Mouse (Mus musculus) limb, embryonic 15.5 days (tissue): ENCODE measurements at regions not wholly inside any gene's neighbourhood (a gene's known extent, or its start where the extent isn't known, plus 50 kb on each side); places are given as distances from the start of the nearest gene placed in this dataset.
A peak's percentile ranks its signal among the peaks of the same experiment; 100 is the strongest.

Experiments used
- ATAC-seq: fragments of 200-750 bp; cut with Nextera tagmentation; 2 replicates; pipeline ENCODE4 v1.8.0; 2017; ENCODE audit warnings: low read depth, moderate TSS enrichment; ENCODE audit not compliant: insufficient number of reproducible peaks, low FRiP score, low TSS enrichment
- H3K27ac ChIP-seq: fragments of 300-500 bp; sonication (generic); 2 replicates; pipeline ENCODE4 v1.5.1; 2015; ENCODE audit warnings: moderate library complexity, mild to moderate bottlenecking, inconsistent platforms
- H3K27me3 ChIP-seq: fragments of 300-500 bp; sonication (generic); 2 replicates; pipeline ENCODE4 v1.6.1; 2015; ENCODE audit warnings: inconsistent platforms
- H3K36me3 ChIP-seq: fragments of 300-500 bp; sonication (generic); 2 replicates; pipeline ENCODE4 v1.6.1; 2015; ENCODE audit warnings: inconsistent platforms
- H3K4me1 ChIP-seq: fragments of 300-500 bp; sonication (generic); 2 replicates; pipeline ENCODE4 v1.6.1; 2015; ENCODE audit warnings: inconsistent platforms
- H3K4me2 ChIP-seq: fragments of 300-500 bp; sonication (generic); 2 replicates; pipeline ENCODE4 v1.6.1; 2015; ENCODE audit warnings: mild to moderate bottlenecking, inconsistent platforms
- H3K4me3 ChIP-seq: fragments of 300-500 bp; sonication (generic); 2 replicates; pipeline ENCODE4 v1.5.1; 2015; ENCODE audit warnings: mild to moderate bottlenecking, inconsistent platforms
- H3K9ac ChIP-seq: fragments of 300-500 bp; sonication (generic); 2 replicates; pipeline ENCODE4 v1.6.1; 2015; ENCODE audit warnings: inconsistent platforms
- H3K9me3 ChIP-seq: fragments of 300-500 bp; sonication (generic); 2 replicates; pipeline ENCODE4 v1.6.1; 2016; ENCODE audit warnings: inconsistent platforms
- WGBS: fragments of 180-500 bp; shearing (Covaris S2); methylation state at CpG from one replicate; pipeline ENCODE4 v1.1.7; 2015; 5-methylcytosine and 5-hydroxymethylcytosine counted together

DNA sequence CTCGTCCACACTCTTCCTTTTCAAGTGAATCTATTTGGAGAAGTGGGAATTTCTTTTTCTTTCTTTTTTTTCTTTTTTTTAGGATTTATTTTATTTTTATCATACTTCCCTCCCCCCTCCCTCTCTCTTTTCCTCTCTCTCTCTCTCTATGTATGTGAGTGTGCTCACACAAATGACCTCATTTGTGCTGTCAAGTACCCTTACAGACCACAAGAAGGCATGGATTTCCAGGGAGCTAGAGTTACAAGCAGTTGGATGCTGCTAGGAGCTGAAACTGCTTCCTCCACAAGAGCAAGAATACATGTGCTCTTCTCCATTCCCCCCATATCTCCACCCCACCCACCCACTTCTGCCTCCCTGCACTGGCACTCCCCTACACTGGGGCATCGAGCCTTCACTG is 94.6 kb upstream of the Man2a1 start:
- Histone ChIP-seq H3K27ac (no peak overlapping the region), H3K4me3 (no peak overlapping the region), H3K36me3 (no peaks in the 10 kb centered on the region), H3K27me3 (no peaks in the 10 kb centered on the region), H3K9me3 (no peaks in the 10 kb centered on the region), H3K4me2 (no peak overlapping the region), H3K9ac (no peak overlapping the region), H3K4me1 (no peaks in the 10 kb centered on the region)
- no peak for ATAC-seq
- 90% methylated on average over 2 of the region's 2 CpGs for WGBS

DNA sequence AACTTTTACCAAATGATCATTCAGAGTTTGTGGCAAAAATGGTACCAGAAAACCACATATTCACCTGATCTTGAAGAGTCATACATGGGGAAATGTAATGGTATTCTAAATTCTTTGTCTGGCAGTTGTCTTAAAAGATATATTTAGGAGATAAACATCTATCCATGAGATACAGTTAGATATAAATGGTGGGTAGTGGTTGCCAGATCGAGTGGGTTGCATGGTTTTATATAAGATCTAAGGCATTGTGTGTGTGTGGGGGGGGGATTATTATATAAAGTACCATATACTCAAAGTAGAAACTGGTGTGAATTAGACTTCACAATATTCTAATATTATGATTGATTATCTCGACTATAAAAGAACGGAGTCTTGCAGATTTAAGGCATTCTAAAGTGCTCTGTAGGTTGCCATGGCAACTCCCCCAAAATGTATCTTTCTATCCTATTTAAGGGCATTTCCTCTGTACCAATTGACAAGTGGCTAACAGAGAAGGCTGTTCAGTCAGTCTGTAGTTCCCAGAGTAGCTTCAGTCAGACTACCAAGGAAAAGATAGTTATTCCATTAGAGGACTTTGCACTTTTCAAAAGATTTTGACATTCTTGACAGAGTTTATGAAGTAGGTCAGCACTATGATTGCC is 89.3 kb upstream of the Man2a1 start:
- Histone ChIP-seq H3K27me3 (no peaks in the 10 kb centered on the region), H3K4me3 (no peak overlapping the region), H3K36me3 (no peaks in the 10 kb centered on the region), H3K4me1 (no peaks in the 10 kb centered on the region), H3K4me2 (no peak overlapping the region), H3K27ac (no peak overlapping the region), H3K9me3 (no peaks in the 10 kb centered on the region), H3K9ac (no peak overlapping the region)
- no peak for ATAC-seq
- 86% methylated on average over 3 of the region's 3 CpGs for WGBS

DNA sequence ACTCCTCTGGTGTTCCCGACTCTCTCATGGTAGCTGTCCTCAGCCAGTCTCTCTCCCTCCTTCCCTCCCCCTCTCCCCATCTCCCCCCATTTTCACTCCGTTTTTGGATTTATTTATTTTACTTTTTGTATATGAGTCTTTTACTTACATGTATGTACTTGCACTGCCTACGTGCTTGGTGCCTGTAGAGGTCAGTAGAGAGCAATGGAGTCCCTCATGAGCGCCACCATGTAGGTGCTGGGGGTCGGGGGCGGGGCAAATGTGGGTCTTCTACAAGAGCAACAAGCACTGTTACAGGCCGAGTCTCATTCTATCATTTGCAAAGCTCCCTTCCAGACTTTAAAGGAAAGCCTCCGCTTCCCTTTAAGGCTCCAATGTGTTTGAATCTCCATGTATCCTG is 78.3 kb upstream of the Man2a1 start:
- no peaks in the 10 kb centered on the region for H3K4me1 ChIP-seq
- no peaks in the 10 kb centered on the region for H3K36me3 ChIP-seq
- H3K27ac ChIP-seq: no peak overlapping the region
- ATAC-seq: no peak
- H3K4me2 ChIP-seq: no peak overlapping the region
- H3K9ac ChIP-seq: no peak overlapping the region
- no peaks in the 10 kb centered on the region for H3K27me3 ChIP-seq
- H3K4me3 ChIP-seq: no peak overlapping the region
- no peaks in the 10 kb centered on the region for H3K9me3 ChIP-seq
- WGBS: 69% methylated on average over 8 of the region's 8 CpGs

DNA sequence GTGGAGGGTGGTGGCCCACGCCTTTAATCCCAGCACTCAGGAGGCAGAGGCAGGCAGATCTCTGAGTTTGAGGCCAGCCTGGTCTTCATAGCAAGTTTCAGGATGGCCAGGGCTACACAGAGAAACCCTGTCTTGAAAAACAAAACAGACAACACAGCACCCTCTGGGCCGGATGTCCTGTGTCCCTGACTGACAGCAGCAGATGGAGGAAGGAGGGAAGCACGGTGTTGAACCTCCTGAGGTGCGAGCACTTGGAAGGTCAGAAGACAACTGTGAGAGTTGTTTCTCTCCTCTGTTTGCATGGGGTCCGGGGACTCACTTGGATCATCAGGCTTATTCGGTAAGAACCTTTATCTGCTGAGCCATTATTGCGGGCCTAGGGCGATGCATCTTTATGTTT is 76.6 kb upstream of the Man2a1 start:
- Histone ChIP-seq H3K27ac (no peak overlapping the region), H3K4me1 (no peaks in the 10 kb centered on the region), H3K4me3 (no peak overlapping the region), H3K9ac (no peak overlapping the region), H3K36me3 (no peaks in the 10 kb centered on the region), H3K4me2 (no peak overlapping the region), H3K27me3 (no peaks in the 10 kb centered on the region), H3K9me3 (no peaks in the 10 kb centered on the region)
- 90% methylated on average over 8 of the region's 8 CpGs for WGBS
- no peak for ATAC-seq

DNA sequence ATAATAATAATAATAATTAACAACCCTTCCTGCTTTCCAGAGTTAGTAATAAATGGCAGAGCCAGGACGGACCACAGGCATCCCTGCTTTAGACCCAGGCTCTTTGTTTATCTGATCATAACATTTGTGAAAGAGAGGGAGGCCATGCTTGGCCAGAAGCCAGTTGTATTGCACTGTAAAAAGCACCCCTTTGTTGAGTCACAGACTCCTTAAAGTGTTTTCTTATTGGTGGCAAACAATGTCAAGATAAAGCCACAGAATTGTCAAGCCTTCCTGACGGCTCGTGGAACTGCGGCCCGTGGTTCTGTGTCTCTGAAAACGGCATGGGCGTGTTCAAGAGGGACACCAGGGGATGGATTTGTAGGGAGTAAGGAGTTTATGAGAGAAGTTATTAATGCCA is 72.7 kb upstream of the Man2a1 start:
- H3K4me2 ChIP-seq: no peak overlapping the region
- no peak overlapping the region for H3K4me3 ChIP-seq
- no peak overlapping the region for H3K27ac ChIP-seq
- no peaks in the 10 kb centered on the region for H3K4me1 ChIP-seq
- no peaks in the 10 kb centered on the region for H3K36me3 ChIP-seq
- ATAC-seq: no peak
- H3K27me3 ChIP-seq: no peaks in the 10 kb centered on the region
- no peaks in the 10 kb centered on the region for H3K9me3 ChIP-seq
- 71% methylated on average over 7 of the region's 7 CpGs for WGBS
- H3K9ac ChIP-seq: no peak overlapping the region

DNA sequence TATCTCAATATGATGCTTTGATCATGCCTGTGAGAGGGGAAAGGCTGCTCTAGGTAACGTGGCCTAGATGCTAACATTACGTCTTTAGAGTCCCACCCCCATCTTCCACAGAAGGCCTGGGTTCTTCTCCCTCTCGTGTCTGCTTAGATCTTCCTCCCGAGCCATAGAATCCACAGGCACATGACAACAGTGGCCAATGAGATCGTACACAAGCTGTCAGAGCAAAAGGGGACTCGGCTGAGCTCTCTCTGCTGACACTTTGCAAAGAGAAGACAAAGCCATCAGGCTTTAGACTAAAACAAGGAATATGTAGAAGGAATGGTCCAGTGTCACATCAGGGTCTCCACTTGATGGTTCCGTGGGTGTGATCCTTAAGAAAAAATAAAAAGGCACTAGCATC is 72.1 kb upstream of the Man2a1 start:
- no peak overlapping the region for H3K4me2 ChIP-seq
- 89% methylated on average over 7 of the region's 7 CpGs for WGBS
- no peaks in the 10 kb centered on the region for H3K9me3 ChIP-seq

DNA sequence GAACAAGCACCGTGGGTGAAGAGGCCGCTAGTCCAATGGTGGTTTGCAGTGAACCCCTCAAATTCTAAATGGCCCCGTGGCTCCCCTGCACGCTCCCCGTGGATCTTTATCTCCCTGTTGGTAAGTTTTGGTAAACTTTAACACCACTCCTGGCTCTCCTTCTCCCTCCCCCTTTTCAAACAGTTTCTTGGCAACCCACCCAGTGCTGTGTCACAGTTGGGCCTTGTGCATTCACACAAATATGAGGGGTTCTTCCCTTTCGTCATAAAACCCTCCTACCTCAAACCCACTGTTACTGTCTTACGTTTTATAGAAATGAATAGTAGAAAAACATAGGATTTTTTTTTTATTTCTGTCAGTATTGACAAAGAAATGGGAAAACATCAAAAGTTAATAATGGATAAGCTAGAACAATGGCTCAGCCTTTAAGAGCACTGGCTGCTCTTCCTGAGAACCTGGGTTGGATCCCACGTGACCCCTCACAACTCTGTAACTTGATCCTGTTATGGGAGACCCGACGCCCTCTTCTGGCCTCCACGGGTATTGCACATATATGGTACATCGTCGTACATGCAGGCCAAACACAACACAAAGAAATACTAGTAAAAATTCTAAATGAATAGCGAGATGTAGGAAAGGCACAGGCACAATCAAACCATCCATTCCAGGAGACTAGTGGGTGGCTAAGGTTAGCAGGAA is 71.1 kb upstream of the Man2a1 start:
- H3K27me3 ChIP-seq: no peaks in the 10 kb centered on the region
- no peaks in the 10 kb centered on the region for H3K4me1 ChIP-seq
- no peaks in the 10 kb centered on the region for H3K9me3 ChIP-seq
- WGBS: 83% methylated on average over 14 of the region's 14 CpGs
- no peak overlapping the region for H3K4me3 ChIP-seq
- H3K27ac ChIP-seq: no peak overlapping the region
- H3K4me2 ChIP-seq: no peak overlapping the region
- no peak for ATAC-seq
- H3K36me3 ChIP-seq: no peaks in the 10 kb centered on the region
- H3K9ac ChIP-seq: no peak overlapping the region

More for the DNA sequence above, 72.1 kb upstream of the Man2a1 start:
- Histone ChIP-seq H3K27ac (no peak overlapping the region), H3K27me3 (no peaks in the 10 kb centered on the region), H3K9ac (no peak overlapping the region), H3K4me1 (no peaks in the 10 kb centered on the region), H3K36me3 (no peaks in the 10 kb centered on the region), H3K4me3 (no peak overlapping the region)
- ATAC-seq: no peak

DNA sequence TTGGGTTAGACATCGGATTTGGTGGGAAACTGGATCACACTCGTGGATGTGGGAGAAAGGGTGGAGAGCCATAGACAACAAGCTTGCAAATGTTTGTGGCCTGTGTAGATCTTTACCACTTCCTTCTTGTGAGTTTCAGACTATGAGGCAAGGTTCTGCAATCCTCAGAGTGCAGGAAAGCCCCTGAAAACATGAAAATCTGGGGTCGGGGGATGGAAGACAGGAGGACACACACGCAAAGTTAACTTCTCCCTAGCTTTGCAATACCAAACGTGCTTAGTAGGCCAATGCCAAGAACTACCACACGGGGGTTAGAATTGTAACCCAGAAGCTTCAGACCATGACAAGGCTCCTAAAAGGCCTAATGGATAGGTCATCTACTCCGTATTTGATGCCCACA is 69.4 kb upstream of the Man2a1 start:
- H3K4me1 ChIP-seq: no peaks in the 10 kb centered on the region
- H3K27ac ChIP-seq: no peak overlapping the region
- no peak overlapping the region for H3K9ac ChIP-seq
- WGBS: 86% methylated on average over 7 of the region's 7 CpGs
- ATAC-seq: no peak
- no peak overlapping the region for H3K4me2 ChIP-seq
- H3K36me3 ChIP-seq: no peaks in the 10 kb centered on the region
- H3K4me3 ChIP-seq: no peak overlapping the region
- H3K9me3 ChIP-seq: no peaks in the 10 kb centered on the region
- H3K27me3 ChIP-seq: no peaks in the 10 kb centered on the region

DNA sequence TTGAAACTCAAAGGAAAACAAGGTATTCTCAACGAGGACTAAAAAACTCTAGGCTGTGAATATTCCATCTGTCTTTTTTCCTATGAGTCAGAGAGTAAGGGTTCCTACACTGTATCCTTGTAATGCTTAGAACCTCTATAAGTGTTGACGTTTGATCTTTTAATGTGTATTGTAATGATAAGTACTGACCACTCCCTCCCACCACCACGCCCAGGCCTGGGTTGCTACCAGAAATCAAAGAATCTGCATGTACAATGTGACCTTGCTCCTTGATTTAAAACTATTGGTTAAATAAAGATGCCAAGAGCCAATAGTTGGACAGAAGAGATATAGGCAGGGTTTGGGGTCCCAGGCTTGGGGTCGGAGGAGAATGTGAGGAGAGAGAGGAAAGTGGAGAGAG is 66.2 kb upstream of the Man2a1 start:
- Histone ChIP-seq H3K27ac (no peak overlapping the region), H3K4me1 (no peaks in the 10 kb centered on the region), H3K4me2 (no peak overlapping the region), H3K9ac (no peak overlapping the region), H3K9me3 (no peaks in the 10 kb centered on the region), H3K27me3 (no peaks in the 10 kb centered on the region), H3K36me3 (no peaks in the 10 kb centered on the region), H3K4me3 (no peak overlapping the region)
- WGBS: 81% methylated on average over 4 of the region's 4 CpGs
- ATAC-seq: no peak

DNA sequence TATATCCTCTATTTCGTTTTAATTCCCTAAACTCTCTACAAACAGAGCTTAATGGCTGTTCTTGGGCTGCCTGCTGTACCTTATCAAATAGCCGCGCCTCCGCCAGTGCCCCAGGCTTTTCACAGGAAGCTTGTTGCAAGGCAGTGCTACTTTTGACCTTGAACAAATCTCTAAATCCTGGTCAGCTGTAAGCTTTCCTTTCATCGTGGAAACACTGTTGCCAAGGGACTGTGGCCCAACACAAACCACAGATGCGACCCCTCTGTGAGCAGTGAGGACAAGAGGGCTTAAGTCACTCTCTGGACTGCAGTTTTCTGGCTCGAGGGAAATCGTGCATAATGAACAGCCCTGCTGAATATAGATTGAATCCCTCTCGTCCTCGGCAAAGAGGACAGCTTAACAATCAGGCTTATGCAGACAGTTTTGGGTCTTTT is 62.0 kb upstream of the Man2a1 start:
- 25% methylated on average over 10 of the region's 10 CpGs for WGBS
- Histone ChIP-seq H3K27ac (no peak overlapping the region), H3K36me3 (no peaks in the 10 kb centered on the region), H3K9ac (no peak overlapping the region), H3K4me3 (no peak overlapping the region), H3K4me1 (no peaks in the 10 kb centered on the region), H3K9me3 (no peaks in the 10 kb centered on the region), H3K4me2 (no peak overlapping the region), H3K27me3 (no peaks in the 10 kb centered on the region)
- ATAC-seq: peak; percentile 48; the same call in 1 of the 2 replicates

DNA sequence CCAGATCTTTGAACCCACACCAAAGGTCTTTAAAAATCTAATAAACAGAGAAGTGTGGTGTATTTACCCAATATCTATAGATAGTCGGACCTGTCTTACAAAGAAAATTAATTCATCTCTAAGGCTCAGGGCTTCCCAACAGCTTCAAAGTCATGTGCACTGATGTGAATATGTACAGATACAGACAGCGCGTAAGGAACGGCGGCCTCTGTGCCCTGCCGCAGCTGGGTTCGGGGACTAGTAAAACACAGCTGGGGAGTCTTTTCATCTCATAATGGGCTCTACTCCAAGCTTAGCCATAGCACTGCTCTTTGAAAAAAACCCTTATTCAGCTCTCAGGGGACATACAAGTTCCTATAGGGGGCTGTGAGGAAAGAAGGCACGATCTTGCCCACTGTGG is 60.1 kb upstream of the Man2a1 start:
- Histone ChIP-seq H3K27me3 (no peaks in the 10 kb centered on the region), H3K4me3 (no peak overlapping the region), H3K27ac (no peak overlapping the region), H3K4me2 (no peak overlapping the region), H3K9ac (no peak overlapping the region), H3K4me1 (no peaks in the 10 kb centered on the region), H3K9me3 (no peaks in the 10 kb centered on the region), H3K36me3 (no peaks in the 10 kb centered on the region)
- 57% methylated on average over 8 of the region's 8 CpGs for WGBS
- ATAC-seq: no peak

DNA sequence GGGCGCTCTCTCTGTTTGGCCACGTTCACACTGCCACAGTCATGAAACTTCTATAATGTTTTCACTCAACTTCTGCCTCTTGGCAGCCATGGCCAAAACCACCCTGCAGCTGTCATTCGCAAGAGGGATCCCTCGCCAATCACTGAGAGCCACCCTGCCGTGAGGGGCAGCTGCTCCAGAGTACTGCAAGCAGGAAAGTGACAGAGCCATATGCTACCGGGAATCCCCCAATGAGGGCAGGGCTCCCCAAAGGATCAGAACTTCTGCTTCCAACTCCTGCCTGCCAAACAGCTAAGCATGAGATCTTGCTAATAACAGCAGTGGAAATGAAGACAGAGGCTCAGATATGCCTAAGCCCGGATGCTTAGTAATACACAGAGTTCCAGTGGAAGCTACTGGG is 52.0 kb upstream of the Man2a1 start:
- Histone ChIP-seq H3K9me3 (no peaks in the 10 kb centered on the region), H3K36me3 (no peaks in the 10 kb centered on the region), H3K9ac (no peak overlapping the region), H3K4me1 (0 out of 2 replicates have a peak, but pooled peaks cover 2% of the 10 kb centered on the region), H3K4me3 (no peak overlapping the region), H3K27ac (peak overlapping the region; percentile 47; the same call in 1 of the 2 replicates), H3K27me3 (no peaks in the 10 kb centered on the region), H3K4me2 (no peak overlapping the region)
- WGBS: 46% methylated on average over 7 of the region's 7 CpGs
- peak; percentile 69; the same call in 1 of the 2 replicates for ATAC-seq
